Mouse (Mus musculus) stomach, embryonic 14.5 days (tissue): ENCODE measurements around the gene Il9r. TPM values are rescaled to one million over a fixed set of nuclear protein-coding genes. Genes with fewer than 3 reads are reported as not detected.

Source experiments
- ATAC-seq: fragments of 200-750 bp; cut with Nextera tagmentation; 2 replicates; pipeline ENCODE4 v1.8.0; 2017; ENCODE audit warnings: low read depth, moderate TSS enrichment; ENCODE audit not compliant: insufficient number of reproducible peaks, insufficient read depth, low FRiP score
- H3K27ac ChIP-seq: fragments of 300-500 bp; sonication (generic); 2 replicates; pipeline ENCODE4 v1.5.1; 2014; ENCODE audit warnings: mild to moderate bottlenecking, low read length, moderate library complexity, mixed read lengths
- H3K27me3 ChIP-seq: fragments of 300-500 bp; sonication (generic); 2 replicates; pipeline ENCODE4 v1.6.1; 2014; ENCODE audit warnings: low read length, control low read depth, mixed read lengths; ENCODE audit not compliant: control insufficient read depth, insufficient read depth
- H3K36me3 ChIP-seq: fragments of 300-500 bp; sonication (generic); 2 replicates; pipeline ENCODE4 v1.6.1; 2014; ENCODE audit warnings: mild to moderate bottlenecking, control low read depth, low read length, moderate library complexity, mixed read lengths; ENCODE audit not compliant: control insufficient read depth, insufficient read depth
- H3K4me1 ChIP-seq: fragments of 300-500 bp; sonication (generic); 2 replicates; pipeline ENCODE4 v1.6.1; 2014; ENCODE audit warnings: low read length, control low read depth, mixed read lengths; ENCODE audit not compliant: control insufficient read depth, insufficient read depth
- H3K4me2 ChIP-seq: fragments of 300-500 bp; sonication (generic); replicated peaks from 2 replicates; pipeline ENCODE4 v1.6.1; 2014; ENCODE audit warnings: low read depth, low read length, control low read depth
- H3K4me3 ChIP-seq: fragments of 300-500 bp; sonication (generic); 2 replicates; pipeline ENCODE4 v1.5.1; 2014; ENCODE audit warnings: low read depth, low read length, control low read depth
- H3K9ac ChIP-seq: fragments of 300-500 bp; sonication (generic); replicated peaks from 2 replicates; pipeline ENCODE4 v1.6.1; 2014; ENCODE audit warnings: low read depth, mild to moderate bottlenecking, control low read depth, low read length, moderate library complexity, mixed read lengths
- H3K9me3 ChIP-seq: fragments of 300-500 bp; sonication (generic); 2 replicates; pipeline ENCODE4 v1.6.1; 2016; ENCODE audit warnings: low read depth, low read length, control low read depth; ENCODE audit not compliant: control insufficient read depth
- WGBS: fragments of 180-500 bp; shearing (Covaris S2); extraction: QIAGEN DNeasy Blood & Tissue Kit; methylation state at CpG from one replicate; pipeline ENCODE4 v1.1.7; 2014; 5-methylcytosine and 5-hydroxymethylcytosine counted together
- polyA plus RNA-seq: library from polyadenylated mRNA; unstranded; fragments of >200 nt; fragmentation: Nextera tagmentation; extraction: Ambion mirVana; gene quantifications from 2 replicates; pipeline ENCODE4 v1.2.1, GENCODE M21; 2014

The Il9r gene
- polyA plus RNA-seq, 1 experiment from 2014 or later: 0.06 TPM

DNA sequence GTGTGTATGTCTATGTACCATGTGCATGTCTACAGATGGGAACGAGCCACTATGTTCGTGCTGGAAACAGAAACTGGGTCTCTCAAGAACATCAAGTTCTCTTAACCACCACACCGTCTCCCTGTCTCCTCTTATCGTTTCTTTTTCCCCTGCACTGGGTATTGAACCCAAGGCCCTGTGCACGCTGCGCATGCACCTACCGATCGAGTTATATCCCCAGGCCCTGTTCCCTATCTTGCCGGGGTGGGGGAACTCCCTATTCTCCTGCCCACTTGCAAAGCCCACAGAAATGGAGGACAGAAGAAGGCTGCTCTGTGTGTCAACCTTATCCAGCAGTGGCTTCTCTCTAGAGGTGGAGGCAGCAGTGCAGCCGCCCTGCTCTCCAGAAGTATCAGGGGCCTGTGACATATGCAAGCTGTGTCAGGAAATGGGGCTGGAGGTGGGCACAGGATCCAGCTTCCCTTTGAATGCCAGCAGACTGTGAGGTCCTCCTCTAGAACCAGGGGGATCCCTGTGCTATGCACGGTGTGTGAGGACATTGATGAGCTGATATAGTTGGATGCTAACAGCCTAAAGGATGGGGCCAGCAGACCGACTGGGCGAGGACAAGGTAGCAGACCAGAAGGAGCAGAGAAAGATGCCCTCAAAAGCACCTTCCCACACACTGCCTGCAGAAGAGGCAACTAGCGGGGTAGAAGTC is 1.7 kb downstream of the Il9r start:
- no peaks in the 10 kb centered on the region for H3K4me1 ChIP-seq
- H3K9ac ChIP-seq: no peak overlapping the region
- no peak for ATAC-seq
- no peak overlapping the region for H3K27ac ChIP-seq
- no peaks in the 10 kb centered on the region for H3K36me3 ChIP-seq
- H3K9me3 ChIP-seq: no peaks in the 10 kb centered on the region
- H3K27me3 ChIP-seq: no peaks in the 10 kb centered on the region
- no peak overlapping the region for H3K4me3 ChIP-seq
- H3K4me2 ChIP-seq: no peak overlapping the region
- WGBS: 72% methylated on average over 14 of the region's 14 CpGs

DNA sequence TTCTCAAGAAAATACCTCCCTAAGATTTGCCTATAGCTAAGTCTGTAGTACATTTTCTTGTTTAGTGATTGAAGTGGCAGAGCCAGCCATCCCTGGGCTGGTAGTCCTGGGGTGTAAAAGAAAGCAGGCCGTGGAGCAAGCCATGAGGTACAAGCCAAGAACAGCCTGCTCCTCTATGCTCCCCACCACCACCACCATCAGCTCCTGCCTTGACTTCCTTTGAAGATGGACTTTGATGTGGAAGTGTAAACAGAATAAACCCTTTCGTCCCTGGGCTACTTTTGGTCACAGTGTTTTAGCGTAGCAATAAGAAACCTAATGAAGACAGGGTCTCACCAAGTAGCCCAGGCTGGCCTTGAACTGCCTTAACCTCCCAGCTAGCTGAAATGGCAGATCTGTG is 2.3 kb downstream of the Il9r start:
- ATAC-seq: no peak
- Histone ChIP-seq H3K4me1 (no peaks in the 10 kb centered on the region), H3K4me3 (no peak overlapping the region), H3K27me3 (no peaks in the 10 kb centered on the region), H3K4me2 (no peak overlapping the region), H3K9me3 (no peaks in the 10 kb centered on the region), H3K36me3 (no peaks in the 10 kb centered on the region), H3K27ac (no peak overlapping the region), H3K9ac (no peak overlapping the region)
- WGBS: 23% methylated on average over 3 of the region's 3 CpGs

DNA sequence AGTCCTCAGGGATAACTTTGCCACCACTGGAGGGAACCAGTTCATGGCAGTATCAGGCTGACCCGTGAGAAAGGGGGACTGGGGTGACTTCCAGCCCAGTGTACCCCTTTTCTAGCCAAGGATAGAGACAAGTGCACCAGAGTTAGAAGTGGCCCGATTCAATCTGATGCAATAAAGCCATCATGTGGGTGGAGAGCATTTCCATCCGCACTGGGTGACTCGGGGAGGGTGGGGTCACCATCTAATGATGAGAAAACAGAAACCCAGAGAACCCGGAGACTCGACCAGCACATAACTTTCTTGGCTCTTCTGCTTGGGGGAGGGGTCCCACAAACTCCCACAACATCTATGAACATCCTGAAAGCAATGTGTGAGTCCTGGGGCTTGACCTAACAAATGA is 3.4 kb downstream of the Il9r start:
- H3K27ac ChIP-seq: no peak overlapping the region
- no peaks in the 10 kb centered on the region for H3K27me3 ChIP-seq
- ATAC-seq: no peak
- no peaks in the 10 kb centered on the region for H3K36me3 ChIP-seq
- no peaks in the 10 kb centered on the region for H3K4me1 ChIP-seq
- H3K4me2 ChIP-seq: no peak overlapping the region
- H3K9me3 ChIP-seq: no peaks in the 10 kb centered on the region
- 54% methylated on average over 6 of the region's 6 CpGs for WGBS
- H3K4me3 ChIP-seq: no peak overlapping the region
- H3K9ac ChIP-seq: no peak overlapping the region

DNA sequence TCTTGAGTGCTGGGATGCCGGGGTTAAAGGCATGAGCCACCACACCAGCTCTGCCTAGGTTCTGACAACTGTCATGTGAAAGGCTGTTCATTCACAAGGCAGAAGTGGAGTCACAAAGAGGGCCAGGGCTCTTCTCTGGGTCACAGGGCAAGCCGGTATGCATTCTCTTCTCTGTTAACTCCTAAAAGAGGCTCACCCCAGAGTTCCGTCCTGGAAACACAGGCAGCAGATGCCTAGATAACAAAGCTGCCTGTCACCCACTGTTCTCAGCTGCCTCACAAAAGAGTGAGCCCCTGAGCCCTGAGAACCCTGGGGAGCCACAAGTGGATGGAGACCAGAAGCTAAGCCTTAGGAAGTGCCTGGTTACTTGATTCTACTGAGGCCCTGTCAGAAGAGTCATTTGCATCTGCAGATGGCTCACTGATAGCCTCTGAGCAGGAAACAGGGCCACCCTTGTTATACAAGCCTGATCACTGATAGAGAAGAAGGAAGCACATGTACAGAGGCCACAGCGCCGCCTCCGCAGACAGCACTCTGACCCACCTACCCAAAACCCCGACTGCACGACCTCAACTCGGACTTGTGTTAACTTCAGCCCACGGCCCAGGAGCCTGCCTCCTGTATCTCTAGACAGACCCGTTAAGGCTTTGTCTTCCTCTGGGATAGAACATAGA is 4.1 kb downstream of the Il9r start:
- ATAC-seq: no peak
- no peaks in the 10 kb centered on the region for H3K4me1 ChIP-seq
- WGBS: 37% methylated on average over 11 of the region's 11 CpGs

DNA sequence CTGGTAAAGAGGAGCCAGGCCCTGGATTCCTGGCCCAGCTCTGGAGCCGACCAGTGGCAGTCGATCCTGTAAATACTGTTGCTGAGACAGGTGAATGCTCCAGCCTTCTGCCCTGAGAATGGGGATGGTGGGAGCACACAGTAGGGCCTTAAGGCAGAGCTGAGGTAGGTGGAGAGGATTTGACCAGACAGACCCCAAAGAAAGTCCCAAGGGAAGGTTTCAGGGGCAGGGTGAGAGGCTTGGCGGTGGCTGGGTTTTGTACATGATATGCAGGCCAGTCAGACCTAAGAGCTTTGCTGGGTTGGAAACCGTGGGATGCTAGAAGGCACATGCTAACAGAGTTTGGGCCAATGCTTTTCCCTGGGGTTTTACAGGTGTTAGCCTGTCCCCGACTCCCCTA is 5.5 kb downstream of the Il9r start:
- H3K4me1 ChIP-seq: no peaks in the 10 kb centered on the region
- no peak overlapping the region for H3K4me2 ChIP-seq
- no peak overlapping the region for H3K27ac ChIP-seq
- WGBS: 85% methylated on average over 5 of the region's 5 CpGs
- ATAC-seq: no peak
- no peak overlapping the region for H3K4me3 ChIP-seq
- no peaks in the 10 kb centered on the region for H3K27me3 ChIP-seq
- H3K36me3 ChIP-seq: no peaks in the 10 kb centered on the region
- H3K9ac ChIP-seq: no peak overlapping the region
- H3K9me3 ChIP-seq: no peaks in the 10 kb centered on the region

More for the DNA sequence above, 4.1 kb downstream of the Il9r start:
- Histone ChIP-seq H3K9ac (no peak overlapping the region), H3K36me3 (no peaks in the 10 kb centered on the region), H3K4me3 (no peak overlapping the region), H3K9me3 (no peaks in the 10 kb centered on the region), H3K27me3 (no peaks in the 10 kb centered on the region), H3K4me2 (no peak overlapping the region), H3K27ac (no peak overlapping the region)

DNA sequence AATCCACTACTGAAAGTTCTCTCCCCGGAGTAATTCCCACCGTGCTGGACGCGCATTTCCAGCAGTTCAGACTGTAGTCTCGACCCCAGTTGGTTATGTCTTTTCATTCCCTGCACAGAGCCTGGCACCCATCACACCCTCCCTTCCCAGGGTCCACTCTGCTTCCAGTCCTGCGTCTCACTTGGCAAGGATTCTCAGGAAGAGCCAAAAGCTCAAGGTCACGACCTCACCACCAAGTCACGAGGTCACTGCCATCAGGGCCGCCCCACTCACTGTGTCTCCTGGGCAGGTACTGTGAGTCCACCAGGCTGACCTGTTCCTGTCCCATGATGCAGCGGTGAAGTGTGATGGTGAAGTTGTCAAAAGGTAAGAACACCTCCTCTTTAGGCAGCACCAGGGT is 6.0 kb downstream of the Il9r start:
- Histone ChIP-seq H3K4me3 (no peak overlapping the region), H3K27ac (no peak overlapping the region), H3K27me3 (no peaks in the 10 kb centered on the region), H3K4me2 (no peak overlapping the region), H3K36me3 (no peaks in the 10 kb centered on the region), H3K9ac (no peak overlapping the region), H3K9me3 (no peaks in the 10 kb centered on the region), H3K4me1 (no peaks in the 10 kb centered on the region)
- no peak for ATAC-seq
- 80% methylated on average over 10 of the region's 10 CpGs for WGBS

DNA sequence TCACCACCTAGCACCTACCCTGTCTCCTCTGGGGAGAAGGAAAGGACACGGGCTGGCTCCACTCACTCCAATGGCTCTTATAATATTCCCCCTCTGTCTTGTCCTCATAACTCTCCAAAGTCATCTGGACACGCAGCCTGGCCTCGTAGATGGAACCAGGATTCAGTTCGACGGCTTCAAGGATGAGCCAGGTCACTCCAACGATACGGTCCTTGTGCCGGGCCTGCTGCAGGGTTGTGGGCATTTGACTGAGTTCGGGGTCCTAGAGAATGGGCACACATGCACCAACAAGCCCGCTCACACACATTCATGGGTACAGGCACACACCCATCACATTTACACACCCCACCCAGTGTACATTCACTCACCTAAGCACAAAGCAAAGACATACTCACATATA is 6.9 kb downstream of the Il9r start:
- H3K4me3 ChIP-seq: no peak overlapping the region
- no peaks in the 10 kb centered on the region for H3K4me1 ChIP-seq
- no peak overlapping the region for H3K27ac ChIP-seq
- ATAC-seq: no peak
- H3K36me3 ChIP-seq: no peaks in the 10 kb centered on the region
- H3K4me2 ChIP-seq: no peak overlapping the region
- 86% methylated on average over 10 of the region's 10 CpGs for WGBS
- H3K9me3 ChIP-seq: no peaks in the 10 kb centered on the region
- no peak overlapping the region for H3K9ac ChIP-seq
- H3K27me3 ChIP-seq: no peaks in the 10 kb centered on the region

DNA sequence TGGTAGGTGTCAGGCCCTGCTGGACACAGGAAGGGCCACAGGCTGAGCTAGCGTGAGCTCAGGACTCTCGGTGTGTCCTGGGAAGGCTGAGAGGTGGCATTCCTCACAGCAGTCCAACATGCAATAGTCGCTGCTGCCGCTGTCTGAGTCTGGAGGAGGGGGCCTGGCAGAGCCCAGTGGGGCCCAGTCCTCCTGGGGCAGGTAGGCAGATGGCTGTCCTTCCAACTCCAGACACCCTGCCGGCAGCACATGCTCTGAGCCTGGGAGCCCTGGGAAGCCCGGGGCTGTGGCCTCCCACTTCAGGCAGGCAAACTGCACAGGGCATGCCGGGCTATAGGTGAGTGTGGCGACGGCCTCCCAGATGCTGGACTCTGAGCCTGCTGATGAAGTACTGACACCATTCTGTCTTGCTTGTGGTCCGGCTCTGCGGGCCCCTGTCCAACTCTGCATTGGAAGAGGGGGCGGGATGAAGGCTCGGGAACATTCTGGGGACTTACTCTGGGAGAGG is 9.4 kb downstream of the Il9r start:
- no peak overlapping the region for H3K4me2 ChIP-seq
- no peak overlapping the region for H3K4me3 ChIP-seq
- no peaks in the 10 kb centered on the region for H3K27me3 ChIP-seq
- no peaks in the 10 kb centered on the region for H3K4me1 ChIP-seq
- WGBS: 77% methylated on average over 13 of the region's 13 CpGs
- H3K27ac ChIP-seq: no peak overlapping the region
- H3K36me3 ChIP-seq: no peaks in the 10 kb centered on the region
- H3K9ac ChIP-seq: no peak overlapping the region
- ATAC-seq: no peak
- no peaks in the 10 kb centered on the region for H3K9me3 ChIP-seq
